Mouse (Mus musculus) kidney, postnatal 36 days (tissue): ENCODE results near the gene Ltbp1.

Experiments used
- DNase-seq, 2 experiments: peaks; one replicate each; pipeline ENCODE4 v3.0.0; 2021 to 2022; ENCODE audit warnings: mixed read lengths in 2 of 2

Gene Ltbp1

GRCm38 (mm10) chr17:75180301-75180700, 174.9 kb downstream of the Ltbp1 start:
- DNase-seq, result no peak

GRCm38 (mm10) chr17:75180956-75181588, 175.7 kb downstream of the Ltbp1 start:
- peak in 1 of 2 experiments; percentile 4 for DNase-seq

GRCm38 (mm10) chr17:75182319-75183001, 177.1 kb downstream of the Ltbp1 start:
- DNase-seq, result no peak

GRCm38 (mm10) chr17:75186732-75187509, 181.6 kb downstream of the Ltbp1 start:
- no peak for DNase-seq

- no peak for DNase-seq
These were observed 191.6 kb downstream of the Ltbp1 start for GRCm38 (mm10) chr17:75196952-75197351.

- DNase-seq, result no peak
These were observed 193.4 kb downstream of the Ltbp1 start for GRCm38 (mm10) chr17:75198767-75199166.

- DNase-seq, result no peak
These were observed 194.3 kb downstream of the Ltbp1 start for GRCm38 (mm10) chr17:75199694-75200093.

- DNase-seq, result no peak
These were observed 196.9 kb downstream of the Ltbp1 start for GRCm38 (mm10) chr17:75202314-75202713.

- no peak for DNase-seq
These were observed 198.7 kb downstream of the Ltbp1 start for GRCm38 (mm10) chr17:75204065-75204464.

GRCm38 (mm10) chr17:75206281-75206680, 200.9 kb downstream of the Ltbp1 start:
- no peak for DNase-seq

- DNase-seq, result no peak
These were observed 202.9 kb downstream of the Ltbp1 start for GRCm38 (mm10) chr17:75208164-75208698.

- no peak for DNase-seq
These were observed 205.2 kb downstream of the Ltbp1 start for GRCm38 (mm10) chr17:75210526-75210925.

GRCm38 (mm10) chr17:75216362-75216761, 211.0 kb downstream of the Ltbp1 start:
- no peak for DNase-seq

GRCm38 (mm10) chr17:75218700-75219099, 213.3 kb downstream of the Ltbp1 start:
- DNase-seq, result no peak

GRCm38 (mm10) chr17:75228321-75228720, 223.0 kb downstream of the Ltbp1 start:
- DNase-seq, result peak in 1 of 2 experiments; percentile 7

- no peak for DNase-seq
These were observed 227.8 kb downstream of the Ltbp1 start for GRCm38 (mm10) chr17:75233206-75233605.

GRCm38 (mm10) chr17:75233923-75234322, 228.6 kb downstream of the Ltbp1 start:
- no peak for DNase-seq

GRCm38 (mm10) chr17:75235781-75236180, 230.4 kb downstream of the Ltbp1 start:
- DNase-seq, result no peak

- DNase-seq, result no peak
These were observed 231.2 kb downstream of the Ltbp1 start for GRCm38 (mm10) chr17:75236543-75236942.

- DNase-seq, result no peak
These were observed 232.1 kb downstream of the Ltbp1 start for GRCm38 (mm10) chr17:75237456-75237855.

GRCm38 (mm10) chr17:75238655-75239054, 233.3 kb downstream of the Ltbp1 start:
- DNase-seq, result no peak

- DNase-seq, result no peak
These were observed 234.2 kb downstream of the Ltbp1 start for GRCm38 (mm10) chr17:75239545-75239944.

GRCm38 (mm10) chr17:75242086-75242485, 236.7 kb downstream of the Ltbp1 start:
- DNase-seq, result no peak
